Mouse (Mus musculus) lung, adult 2 months (tissue): ENCODE measurements around the gene Sap30bp. TPM values are rescaled to one million over a fixed set of nuclear protein-coding genes. Genes with fewer than 3 reads are reported as not detected.

Source experiments
- DNase-seq: peaks from one replicate; pipeline ENCODE4 v3.0.0; 2022
- H3K4me1 ChIP-seq: fragments of 200-500 bp; 2 replicates; pipeline ENCODE4 v1.6.1; 2011; ENCODE audit warnings: low read length; ENCODE audit not compliant: control insufficient read depth, insufficient read depth
- H3K4me3 ChIP-seq: fragments of 200-500 bp; replicated peaks from 2 replicates; pipeline ENCODE3; 2011; ENCODE audit warnings: low read depth, mild to moderate bottlenecking, control low read depth, low read length; ENCODE audit errors: extremely low read depth
- CTCF ChIP-seq: fragments of 200-500 bp; IDR thresholded peaks from 2 replicates; pipeline ENCODE4 v1.5.1; 2011; ENCODE audit warnings: mild to moderate bottlenecking, low read length, control low read depth; ENCODE audit not compliant: insufficient read depth
- POLR2A ChIP-seq: fragments of 200-500 bp; IDR thresholded peaks from 2 replicates; pipeline ENCODE4 v1.6.1; 2011; ENCODE audit warnings: low read depth, mild to moderate bottlenecking, control low read depth, low read length, borderline replicate concordance; ENCODE audit errors: extremely low read depth
- WGBS: fragments of 180-500 bp; shearing (Covaris S2); methylation state at CpG from one replicate; pipeline ENCODE4 v1.1.7; 2018; 5-methylcytosine and 5-hydroxymethylcytosine counted together
- polyA plus RNA-seq: library from polyadenylated mRNA; depleted of rRNA; stranded (reverse); fragments of >200 nt; gene quantifications from 2 replicates; pipeline ENCODE4 v1.2.3, GENCODE M21; 2012

The Sap30bp gene
- polyA plus RNA-seq, 1 experiment = 23.0 TPM

GRCm38 (mm10) chr11:115898886-115899285 is 34.2 kb upstream of the Sap30bp start:
- Histone ChIP-seq H3K4me3 (no peak overlapping the region), H3K4me1 (peaks cover 20% of the 10 kb centered on the region)
- peak; percentile 40 for DNase-seq
- 26% methylated on average over 4 of the region's 4 CpGs for WGBS
- TF ChIP-seq POLR2A (no peak), CTCF (peak; percentile 56)

- peak; percentile 35 for DNase-seq
- TF ChIP-seq POLR2A (peak; percentile 52; the same call in 1 of the 2 replicates), CTCF (no peak)
- Histone ChIP-seq H3K4me1 (peaks cover 26% of the 10 kb centered on the region), H3K4me3 (peak within 1 kb of the TSS; percentile 14)
- WGBS = 38% methylated on average over 16 of the region's 16 CpGs
Observed at GRCm38 (mm10) chr11:115899486-115900266, 33.4 kb upstream of the Sap30bp start, which contains the start of gene Smim5. Gene Smim5 (plus strand): TSS chr11:115899966.

GRCm38 (mm10) chr11:115900561-115901337 is 32.3 kb upstream of the Sap30bp start:
- no peak for DNase-seq
- peaks cover 34% of the 10 kb centered on the region for H3K4me1 ChIP-seq
- peak overlapping the region; percentile 14 for H3K4me3 ChIP-seq
- no peak for TF ChIP-seq POLR2A
- no peak for TF ChIP-seq CTCF
- 59% methylated on average over 8 of the region's 8 CpGs for WGBS

- TF ChIP-seq POLR2A = no peak
- no peak for TF ChIP-seq CTCF
- WGBS = 82% methylated on average over 9 of the region's 9 CpGs
- no peak overlapping the region for H3K4me3 ChIP-seq
- H3K4me1 ChIP-seq = peaks cover 34% of the 10 kb centered on the region
- DNase-seq = no peak
Observed at GRCm38 (mm10) chr11:115901338-115902161, 31.5 kb upstream of the Sap30bp start.

- TF ChIP-seq CTCF (no peak), POLR2A (no peak)
- WGBS = 51% methylated on average over 5 of the region's 5 CpGs
- DNase-seq = no peak
- H3K4me1 ChIP-seq = peaks cover 34% of the 10 kb centered on the region
- no peak overlapping the region for H3K4me3 ChIP-seq
Observed at GRCm38 (mm10) chr11:115902177-115902576, 30.9 kb upstream of the Sap30bp start.

GRCm38 (mm10) chr11:115902831-115903230 is 30.3 kb upstream of the Sap30bp start:
- peak; percentile 68 for DNase-seq
- Histone ChIP-seq H3K4me1 (peaks cover 34% of the 10 kb centered on the region), H3K4me3 (no peak overlapping the region)
- 43% methylated on average over 1 of the region's 1 CpGs for WGBS
- TF ChIP-seq CTCF (no peak), POLR2A (no peak)

GRCm38 (mm10) chr11:115903384-115904230 is 29.5 kb upstream of the Sap30bp start:
- WGBS = 23% methylated on average over 11 of the region's 11 CpGs
- H3K4me3 ChIP-seq = no peak overlapping the region
- DNase-seq = peak; percentile 38
- peaks cover 34% of the 10 kb centered on the region for H3K4me1 ChIP-seq
- no peak for TF ChIP-seq CTCF
- no peak for TF ChIP-seq POLR2A

- Histone ChIP-seq H3K4me3 (no peak overlapping the region), H3K4me1 (peaks cover 34% of the 10 kb centered on the region)
- DNase-seq = no peak
- WGBS = 60% methylated on average over 8 of the region's 8 CpGs
- TF ChIP-seq CTCF = no peak
- no peak for TF ChIP-seq POLR2A
Observed at GRCm38 (mm10) chr11:115904231-115904955, 28.7 kb upstream of the Sap30bp start.
